Comparison of ENCODE assay signal across 9 mouse cellular contexts in the genomic region with DNA sequence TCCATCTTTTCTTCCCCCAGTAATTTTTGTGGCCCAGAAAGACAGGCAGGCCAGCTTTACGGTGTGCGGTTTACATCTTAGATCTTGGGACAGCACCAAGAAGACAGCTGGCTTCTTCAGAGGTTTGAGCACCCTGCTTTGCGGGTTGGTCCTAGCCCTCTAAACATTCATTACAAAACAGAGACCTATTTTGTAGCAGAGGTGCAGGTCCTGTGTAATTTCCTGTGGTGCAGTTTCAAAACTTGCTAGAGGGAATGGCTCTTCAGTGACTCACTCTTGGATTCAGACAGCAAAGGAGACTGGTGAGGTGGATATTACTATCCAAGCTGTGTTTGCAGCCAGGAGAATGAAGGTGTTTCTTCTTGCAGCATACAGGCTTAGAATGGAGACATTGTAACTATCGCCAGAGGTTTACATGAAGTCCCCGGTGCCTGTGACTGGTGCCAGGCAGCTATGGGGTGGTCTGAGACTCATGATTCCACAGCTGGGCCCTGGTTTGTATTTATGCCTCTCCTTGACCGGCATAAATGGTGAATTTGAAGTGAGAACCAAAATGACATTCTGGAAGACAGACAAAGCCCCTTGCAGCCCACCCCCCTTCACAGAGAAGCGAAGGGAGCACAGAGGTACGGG. TPM values are rescaled to one million over a fixed set of nuclear protein-coding genes. Genes with fewer than 3 reads are reported as not detected.
DNase-seq lines count a peak whose midpoint lies in the region; ATAC-seq lines count a peak whose summit lies in the region.
"Had no signal": no experiment of that assay in that cellular context is flagged by ENCODE, and none has a peak within 500 bp of the region (broad histone marks: within the 10 kb centered on the region; RNA-seq: fewer than 3 reads in every experiment).

No protein-coding gene starts in this region.

- no peak overlapping the region for H3K4me3 ChIP-seq in liver, embryonic 15.5 days (replicated peaks)
- no peak overlapping the region for H3K4me3 ChIP-seq in intestine, embryonic 14.5 days (ENCODE audit: low read depth, low read length)
- no peak overlapping the region for H3K4me3 ChIP-seq in stomach, embryonic 15.5 days (replicated peaks)

- H3K36me3 ChIP-seq in liver, embryonic 15.5 days (replicated peaks), result no peaks in the 10 kb centered on the region
- no peaks in the 10 kb centered on the region for H3K36me3 ChIP-seq in intestine, embryonic 14.5 days (ENCODE audit: control insufficient read depth, insufficient read depth, low read length)
- no peaks in the 10 kb centered on the region for H3K36me3 ChIP-seq in stomach, embryonic 15.5 days

- H3K4me1 ChIP-seq in liver, embryonic 15.5 days (replicated peaks), result peaks cover 26% of the 10 kb centered on the region; the same call in 1 of the 2 replicates
- H3K4me1 ChIP-seq in intestine, embryonic 14.5 days (replicated peaks; ENCODE audit: control insufficient read depth, insufficient read depth, low read length), result peaks cover 36% of the 10 kb centered on the region
- peaks cover 23% of the 10 kb centered on the region for H3K4me1 ChIP-seq in stomach, embryonic 15.5 days

- DNase-seq in liver, result no peak
- DNase-seq in intestine, embryonic 14.5 days (ENCODE audit: low spot score), result no peak
- no peak for DNase-seq in left cerebral cortex, adult 9 months (ENCODE audit: low spot score in 2 of 2)
- DNase-seq in layer of hippocampus, postnatal 10 days (ENCODE audit: low spot score in 2 of 2), result no peak
- DNase-seq in left cerebral cortex, adult 18-20 months (ENCODE audit: low spot score in 2 of 2), result no peak
- DNase-seq: cerebellum, postnatal 36 days had no signal

- no peak overlapping the region for H3K4me2 ChIP-seq in liver, embryonic 15.5 days
- H3K4me2 ChIP-seq in intestine, embryonic 14.5 days (ENCODE audit: low read length), result no peak overlapping the region
- H3K4me2 ChIP-seq in stomach, embryonic 15.5 days, result no peak overlapping the region

- 69% methylated on average over 8 of the region's 8 CpGs for WGBS in liver, embryonic 15.5 days (ENCODE audit: insufficient replicate concordance)
- WGBS in intestine, embryonic 14.5 days, result 59% methylated on average over 8 of the region's 8 CpGs
- 64% methylated on average over 8 of the region's 8 CpGs for WGBS in stomach, embryonic 15.5 days

- ATAC-seq in liver, embryonic 15.5 days (ENCODE audit: insufficient read depth), result peak; percentile 22; the same call in 1 of the 2 replicates
- ATAC-seq in activated CD4-positive, CD25-positive, alpha-beta regulatory T cell, adult 4 months, result peak; percentile 61
- no peak for ATAC-seq in intestine, embryonic 14.5 days (replicated peaks; ENCODE audit: low FRiP score, low TSS enrichment, low read depth)
- ATAC-seq in stomach, embryonic 15.5 days (ENCODE audit: insufficient read depth, low FRiP score, low read depth), result no peak

- H3K27ac ChIP-seq in liver, embryonic 15.5 days (replicated peaks), result peak overlapping the region; percentile 56; the same call in 1 of the 2 replicates
- H3K27ac ChIP-seq in intestine, embryonic 14.5 days (ENCODE audit: low read depth), result 0 out of 2 replicates have a peak overlapping the region, but pooled peaks have one; percentile 12
- peak overlapping the region; percentile 46; the same call in 1 of the 2 replicates for H3K27ac ChIP-seq in stomach, embryonic 15.5 days

- no peaks in the 10 kb centered on the region for H3K9me3 ChIP-seq in liver, embryonic 15.5 days (replicated peaks)
- no peaks in the 10 kb centered on the region for H3K9me3 ChIP-seq in intestine, embryonic 14.5 days (ENCODE audit: control insufficient read depth, low read length)
- H3K9me3 ChIP-seq in stomach, embryonic 15.5 days, result no peaks in the 10 kb centered on the region

- peaks cover 7% of the 10 kb centered on the region for H3K27me3 ChIP-seq in liver, embryonic 15.5 days
- no peaks in the 10 kb centered on the region for H3K27me3 ChIP-seq in intestine, embryonic 14.5 days (replicated peaks; ENCODE audit: control insufficient read depth, insufficient read depth, low read length)
- no peaks in the 10 kb centered on the region for H3K27me3 ChIP-seq in stomach, embryonic 15.5 days (replicated peaks)

- H3K9ac ChIP-seq in liver, embryonic 15.5 days, result no peak overlapping the region
- H3K9ac ChIP-seq in intestine, embryonic 14.5 days (ENCODE audit: low read length), result no peak overlapping the region
- H3K9ac ChIP-seq in stomach, embryonic 15.5 days, result no peak overlapping the region

RNA-seq across cellular contexts. Expression of a gene that starts 10.8 kb away (rescaled TPM):
- polyA plus RNA-seq in liver, embryonic 15.5 days (2015; fragmentation: Nextera tagmentation; extraction: Ambion mirVana), result 4.2 and 4.8 TPM in 2 replicates
- 1 to 10 TPM; 4.9 to 5.6 TPM for polyA plus RNA-seq in activated CD4-positive, CD25-positive, alpha-beta regulatory T cell, adult 4 months (2017; shearing (Covaris generic))
- polyA plus RNA-seq in intestine, embryonic 14.5 days (2014; fragmentation: Nextera tagmentation; extraction: Ambion mirVana), result 42.4 and 46.0 TPM in 2 replicates
- polyA plus RNA-seq in stomach, embryonic 15.5 days (2015; fragmentation: Nextera tagmentation; extraction: Ambion mirVana), result 44.7 and 58.3 TPM in 2 replicates
- total RNA-seq in layer of hippocampus, postnatal 10 days (2021), result 10 to 100 TPM; 23.1 to 23.5 TPM
- total RNA-seq in left cerebral cortex, adult 18-20 months (2021), result 10 to 100 TPM; 39.6 to 40.9 TPM

RNA-seq across cellular contexts. Expression of a gene that starts 43.9 kb away (rescaled TPM):
- polyA plus RNA-seq in liver, embryonic 15.5 days (2015; fragmentation: Nextera tagmentation; extraction: Ambion mirVana), result 69.6 and 83.5 TPM in 2 replicates
- 100 to 1,000 TPM; 155 to 159 TPM for polyA plus RNA-seq in activated CD4-positive, CD25-positive, alpha-beta regulatory T cell, adult 4 months (2017; shearing (Covaris generic))
- 248 and 249 TPM in 2 replicates for polyA plus RNA-seq in intestine, embryonic 14.5 days (2014; fragmentation: Nextera tagmentation; extraction: Ambion mirVana)
- polyA plus RNA-seq in stomach, embryonic 15.5 days (2015; fragmentation: Nextera tagmentation; extraction: Ambion mirVana), result 188 and 214 TPM in 2 replicates
- 100 to 1,000 TPM; 202 to 209 TPM for total RNA-seq in layer of hippocampus, postnatal 10 days (2021)
- 100 to 1,000 TPM; 234 to 248 TPM for total RNA-seq in left cerebral cortex, adult 18-20 months (2021)

Comparison
In these comparisons a context has a peak if more than half of its experiments do, and no peak if none do; other contexts are left out.
1. ATAC-seq: peak in liver, embryonic 15.5 days (single experiment) and activated CD4-positive, CD25-positive, alpha-beta regulatory T cell, adult 4 months (single experiment); none in intestine, embryonic 14.5 days (single experiment) and stomach, embryonic 15.5 days (single experiment).
2. Peak in every context shown above with its lines, with median percentiles within 50 percentile points of each other: H3K27ac ChIP-seq.